Mouse (Mus musculus) liver, adult 2 months (tissue): ENCODE measurements at regions not wholly inside any gene's neighbourhood (a gene's known extent, or its start where the extent isn't known, plus 50 kb on each side); places are given as distances from the start of the nearest gene placed in this dataset.

ENCODE experiments used
- CTCF ChIP-seq: fragments of 200-500 bp; IDR thresholded peaks from 2 replicates; pipeline ENCODE4 v1.5.1; 2011; ENCODE audit warnings: low read depth, low read length, control low read depth
- POLR2A ChIP-seq: fragments of 200-500 bp; IDR thresholded peaks from 2 replicates; pipeline ENCODE4 v1.6.1; 2011; ENCODE audit warnings: low read length, control low read depth; ENCODE audit not compliant: insufficient read depth; ENCODE audit errors: extremely low read depth

- TF ChIP-seq POLR2A = no peak
- TF ChIP-seq CTCF = no peak
These were observed 83.1 kb upstream of the Zc3h12c start for GRCm38 (mm10) chr9:52251455-52251854.
